Mouse (Mus musculus) cerebellum, postnatal 10 days (tissue): ENCODE measurements around the gene Cpm.

Source experiments
- DNase-seq, 2 experiments: peaks; one replicate each; pipeline ENCODE4 v3.0.0; 2021; ENCODE audit warnings: mixed read lengths in 2 of 2

Gene Cpm

GRCm38 (mm10) chr10:117635823-117636589 lies 6.7 kb downstream of the Cpm start:
- no peak for DNase-seq

DNA sequence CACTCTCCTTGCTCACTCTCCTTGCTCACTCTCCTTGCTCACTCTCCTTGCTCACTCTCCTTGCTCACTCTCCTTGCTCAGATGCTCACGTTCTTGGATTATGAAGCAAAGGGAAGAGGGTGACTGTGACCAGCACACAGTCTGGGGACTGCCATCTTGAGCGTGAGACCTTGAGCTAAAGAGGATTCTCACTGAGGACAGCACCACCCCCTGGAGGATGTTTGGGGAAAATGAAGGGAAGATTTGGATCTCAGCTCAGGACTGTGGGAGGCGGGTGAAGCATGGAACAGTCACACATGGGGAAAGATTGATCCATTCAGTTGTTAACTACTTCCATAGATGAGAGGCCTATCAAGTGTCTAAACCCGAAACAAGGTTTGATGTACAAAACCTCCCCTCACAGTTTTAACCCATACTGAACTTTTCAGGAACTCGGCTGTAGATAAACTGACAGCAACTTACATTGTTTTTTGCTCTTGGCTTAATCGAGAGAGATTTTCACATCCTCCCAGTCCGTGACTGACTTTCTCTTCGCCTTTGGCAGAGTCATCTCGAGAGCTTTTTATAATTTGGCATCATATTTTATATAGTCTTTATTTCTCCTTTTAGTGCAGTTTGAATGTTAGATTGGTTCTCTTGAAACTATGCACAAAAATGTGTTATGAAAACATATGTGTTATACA lies 7.9 kb downstream of the Cpm start:
- no peak for DNase-seq

DNA sequence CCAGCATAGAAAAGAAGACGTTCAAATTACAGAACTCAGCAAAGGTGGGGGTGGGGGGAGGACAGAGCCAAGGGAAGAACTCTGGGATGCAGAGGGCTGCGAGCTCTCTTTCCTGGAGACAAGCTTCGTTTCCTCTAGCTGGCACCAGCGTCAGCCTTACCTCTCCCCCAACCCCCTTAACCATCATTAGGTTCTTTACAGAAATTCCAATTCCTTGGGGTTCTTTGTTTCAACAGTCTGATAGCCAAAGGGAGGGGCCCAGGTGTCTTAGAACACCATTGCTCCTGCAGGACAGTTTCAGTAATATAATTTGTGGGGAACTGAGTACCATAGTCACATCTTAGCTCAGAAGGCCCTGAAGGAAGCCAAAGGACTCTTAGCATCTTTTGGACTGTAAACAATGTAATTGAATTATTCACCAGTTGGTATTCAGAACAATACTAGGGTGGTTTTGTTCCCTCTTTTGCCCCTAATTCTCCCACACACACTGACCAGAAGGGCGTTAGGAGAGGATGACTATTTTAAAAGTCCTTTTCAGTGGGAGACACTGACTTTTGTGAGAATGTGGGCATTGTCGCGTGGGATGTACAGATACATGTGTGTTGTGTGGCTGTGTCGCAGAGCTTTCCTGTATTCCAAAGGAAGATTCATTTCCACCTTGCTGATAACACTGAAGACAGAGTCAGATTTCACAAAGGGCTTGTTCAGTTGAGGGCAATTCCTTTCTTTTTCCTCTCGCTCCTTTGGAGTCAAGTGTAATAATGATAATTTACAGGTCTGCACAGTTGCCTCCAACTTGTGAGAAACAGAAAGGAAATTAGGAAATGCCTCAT lies 8.7 kb downstream of the Cpm start:
- no peak for DNase-seq

- no peak for DNase-seq
These were observed 9.4 kb downstream of the Cpm start for GRCm38 (mm10) chr10:117638578-117639220.

- DNase-seq, result no peak
These were observed 9.9 kb downstream of the Cpm start for GRCm38 (mm10) chr10:117639221-117639599.

- no peak for DNase-seq
These were observed 10.7 kb downstream of the Cpm start for GRCm38 (mm10) chr10:117639899-117640594.

DNA sequence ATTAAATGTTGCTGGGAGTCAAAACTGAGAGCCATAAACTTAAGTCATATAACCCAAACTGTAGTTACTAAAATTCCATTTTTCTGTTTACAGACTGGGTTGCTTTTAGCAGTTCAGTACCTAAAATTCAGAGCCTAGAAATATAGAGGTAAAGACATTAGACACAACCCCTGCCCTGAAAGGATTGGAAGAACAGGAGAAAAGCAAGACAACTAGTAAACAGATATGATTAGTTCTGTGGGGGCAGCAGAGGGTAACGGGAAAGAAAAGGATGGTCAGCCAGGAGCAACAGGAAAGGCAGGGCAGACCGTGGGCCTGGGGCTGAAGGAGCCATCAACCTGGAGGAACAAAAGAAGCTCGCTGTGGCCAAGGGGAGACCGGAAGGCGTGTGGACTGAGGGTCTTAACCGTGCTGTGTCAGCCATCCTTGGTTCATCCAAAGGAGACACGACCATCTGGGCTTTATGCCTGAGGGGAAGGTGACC lies 11.3 kb downstream of the Cpm start:
- no peak for DNase-seq

- DNase-seq, result no peak
These were observed 12.3 kb downstream of the Cpm start for GRCm38 (mm10) chr10:117641400-117642200.

- no peak for DNase-seq
These were observed 12.8 kb downstream of the Cpm start for GRCm38 (mm10) chr10:117642201-117642450.

DNA sequence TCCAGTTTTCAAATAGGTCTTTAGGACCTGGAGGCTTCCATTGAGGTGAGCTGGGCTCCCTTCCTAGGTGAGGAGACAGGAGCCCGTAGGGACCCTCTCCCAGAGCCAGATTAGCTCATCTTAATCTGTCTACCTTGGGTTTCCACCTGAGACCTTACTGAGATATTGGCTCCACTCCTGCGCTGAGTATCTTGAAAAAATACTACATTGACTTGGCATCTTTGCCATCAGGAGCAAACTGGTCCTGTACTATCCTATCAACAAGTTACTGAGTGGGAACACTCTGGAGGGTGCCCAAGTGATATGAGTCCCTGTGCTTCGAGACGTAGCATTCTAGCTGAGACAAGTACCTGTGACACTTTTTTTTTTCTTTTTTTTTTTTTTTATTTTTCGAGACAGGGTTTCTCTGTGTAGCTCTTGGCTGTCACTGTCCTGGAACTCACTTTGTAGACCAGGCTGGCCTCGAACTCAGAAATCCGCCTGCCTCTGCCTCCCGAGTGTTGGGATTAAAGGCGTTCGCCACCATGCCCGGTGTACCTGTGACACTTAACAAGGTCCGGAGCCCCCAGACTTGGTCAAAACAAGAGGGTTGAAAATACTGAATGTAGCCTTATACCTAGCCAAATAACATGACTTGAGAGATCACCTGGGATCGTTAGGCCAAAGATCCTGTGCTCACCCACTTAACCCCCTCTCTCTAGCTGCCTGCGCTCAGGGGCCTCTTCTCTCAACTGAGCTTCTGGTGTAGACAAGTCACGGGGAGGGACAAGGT lies 13.4 kb downstream of the Cpm start:
- DNase-seq, result no peak

DNA sequence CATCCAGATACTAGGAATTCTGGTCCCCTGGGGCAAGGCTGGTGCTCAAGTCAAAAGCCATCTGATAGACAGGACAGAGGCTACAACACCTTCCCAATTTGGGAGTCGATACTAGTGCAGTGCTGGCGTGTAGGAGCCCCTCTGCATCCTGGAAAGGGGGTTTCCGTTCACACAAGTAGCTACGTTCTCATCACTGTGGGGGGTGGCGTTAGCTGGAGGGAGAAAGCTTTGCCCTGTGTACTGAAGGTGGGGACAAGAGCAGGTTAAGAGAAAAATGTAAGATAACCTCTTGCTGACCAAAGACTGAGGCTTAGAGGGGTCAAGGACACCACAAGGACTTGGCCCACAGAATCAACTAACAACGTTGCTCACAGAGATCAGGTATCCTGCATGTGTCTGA lies 14.0 kb downstream of the Cpm start:
- no peak for DNase-seq

GRCm38 (mm10) chr10:117643711-117644428 lies 14.6 kb downstream of the Cpm start:
- DNase-seq, result no peak

DNA sequence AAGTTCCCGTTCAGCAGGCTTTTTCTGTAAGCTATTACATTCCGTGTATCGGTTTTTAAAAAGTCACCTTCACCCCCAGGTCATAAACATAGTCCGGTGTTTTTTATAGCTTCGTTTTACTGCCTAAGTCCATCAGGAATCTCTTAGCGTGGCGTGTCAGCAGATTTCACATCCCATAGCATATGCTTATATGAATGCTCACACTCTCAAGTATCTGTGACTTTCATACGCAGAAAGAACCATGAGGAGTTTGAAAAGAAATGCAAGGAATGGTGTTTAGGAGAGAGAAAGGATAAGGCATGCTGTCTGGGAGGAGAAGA lies 15.1 kb downstream of the Cpm start:
- DNase-seq, result no peak

GRCm38 (mm10) chr10:117644828-117645227 lies 15.5 kb downstream of the Cpm start:
- DNase-seq, result no peak

DNA sequence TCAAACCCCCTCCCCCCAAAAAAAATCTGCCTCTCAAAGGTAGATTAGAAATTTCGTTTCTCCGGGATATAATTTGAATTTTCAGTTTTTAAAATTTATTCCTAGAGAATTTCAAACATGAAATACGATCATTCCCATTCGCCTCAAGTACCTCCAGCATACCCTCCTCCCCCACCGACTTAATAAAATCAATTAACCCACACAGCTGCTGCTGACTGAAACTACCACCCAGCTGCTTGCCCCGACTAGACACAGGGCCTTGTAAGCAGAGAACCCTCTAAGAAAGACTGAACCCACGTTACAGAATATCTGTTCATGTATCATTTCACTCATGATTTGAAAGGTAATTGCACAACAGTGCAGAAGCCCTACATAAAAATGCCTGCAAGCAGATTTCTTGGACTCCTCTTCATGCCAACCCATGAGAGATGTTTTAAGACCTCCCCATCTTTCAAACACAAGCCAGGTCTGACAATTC lies 16.2 kb downstream of the Cpm start:
- DNase-seq, result no peak

DNA sequence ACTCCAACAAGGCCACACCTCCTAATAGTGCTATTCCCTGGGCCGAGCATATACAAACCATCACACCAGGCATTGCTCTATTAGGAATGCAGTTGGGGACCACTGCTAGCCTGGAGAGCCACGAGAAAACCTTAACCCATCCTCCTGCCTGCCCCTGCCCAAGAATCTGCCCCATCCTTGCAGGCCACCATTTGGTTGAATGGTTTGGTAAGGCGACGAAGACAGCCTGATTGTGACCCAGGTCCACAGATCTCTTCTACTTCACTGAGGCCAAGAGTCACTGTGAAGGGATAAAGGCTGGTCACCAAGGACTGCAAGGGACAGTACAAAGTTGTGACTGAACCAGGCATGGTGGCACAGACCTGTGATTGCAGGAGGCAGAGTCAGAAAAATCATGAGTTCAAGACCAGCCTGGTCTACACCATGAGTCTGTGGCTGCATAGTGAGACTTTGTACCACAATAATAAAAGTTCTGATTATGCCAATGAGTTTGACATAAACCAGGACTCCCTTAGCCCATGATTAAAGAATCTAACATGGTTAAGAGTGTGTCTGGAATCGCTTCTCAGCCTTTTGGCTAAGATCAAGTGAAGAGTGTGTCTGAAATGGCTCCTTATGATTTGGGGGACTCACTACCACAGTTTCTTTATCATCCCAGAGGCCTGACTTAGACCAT lies 17.3 kb downstream of the Cpm start:
- DNase-seq, result no peak

- peak; percentile 91 to 94 for DNase-seq
These were observed 17.8 kb downstream of the Cpm start for GRCm38 (mm10) chr10:117647158-117647505.

DNA sequence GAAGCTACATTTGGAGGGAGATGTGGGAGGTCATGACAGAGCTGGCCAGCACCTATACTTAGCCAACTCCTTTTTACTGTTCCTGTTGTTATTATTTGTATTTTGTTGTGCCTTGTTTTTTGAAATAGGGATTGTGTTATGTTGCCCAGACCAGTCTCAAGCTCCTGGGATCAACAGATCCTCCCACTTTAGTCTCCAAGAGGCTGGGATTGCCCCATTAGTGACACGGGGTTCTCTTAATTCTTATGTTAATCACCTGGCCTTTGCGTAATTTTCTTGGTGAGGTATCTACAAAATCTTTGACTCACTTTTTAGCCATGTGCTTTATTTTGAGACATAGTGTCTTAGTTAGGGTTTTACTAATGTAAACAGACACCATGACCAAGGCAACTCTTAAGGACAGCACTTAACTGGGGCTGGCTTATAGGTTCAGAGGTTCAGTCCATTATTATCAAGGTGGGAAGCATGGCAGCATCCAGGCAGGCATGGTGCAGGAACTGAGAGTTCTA lies 18.7 kb downstream of the Cpm start:
- DNase-seq, result no peak

DNA sequence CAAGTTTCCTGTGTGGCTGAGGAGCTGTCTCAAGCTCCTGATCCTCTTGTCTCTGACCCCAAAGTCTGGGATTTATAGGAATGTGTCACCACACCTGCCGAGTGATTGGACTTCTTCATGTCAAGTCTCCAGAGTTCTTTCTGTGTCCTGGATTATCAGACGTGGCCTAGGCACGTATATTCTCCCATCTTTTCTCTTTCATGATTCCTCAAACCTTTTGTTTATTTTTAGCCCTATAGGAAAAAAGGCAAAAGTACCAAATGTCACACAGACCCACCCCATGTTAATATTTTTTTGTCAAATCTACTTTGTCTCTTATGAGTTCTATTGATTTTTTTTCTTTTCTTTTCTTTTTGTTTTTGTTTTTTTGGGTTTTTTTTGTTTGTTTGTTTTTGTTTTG lies 19.3 kb downstream of the Cpm start:
- no peak for DNase-seq
